Mouse (Mus musculus) liver, postnatal 0 days (tissue): Measurements from ENCODE around the gene Megf9.

Source experiments
- CTCF ChIP-seq: sonication (generic); IDR thresholded peaks from 2 replicates; pipeline ENCODE4 v1.5.1; 2016; ENCODE audit warnings: antibody characterized with exemption, low read depth
- EP300 ChIP-seq: IDR thresholded peaks from 2 replicates; pipeline ENCODE4 v1.6.1; 2016; ENCODE audit warnings: antibody characterized with exemption, low read depth, mild to moderate bottlenecking

DNA sequence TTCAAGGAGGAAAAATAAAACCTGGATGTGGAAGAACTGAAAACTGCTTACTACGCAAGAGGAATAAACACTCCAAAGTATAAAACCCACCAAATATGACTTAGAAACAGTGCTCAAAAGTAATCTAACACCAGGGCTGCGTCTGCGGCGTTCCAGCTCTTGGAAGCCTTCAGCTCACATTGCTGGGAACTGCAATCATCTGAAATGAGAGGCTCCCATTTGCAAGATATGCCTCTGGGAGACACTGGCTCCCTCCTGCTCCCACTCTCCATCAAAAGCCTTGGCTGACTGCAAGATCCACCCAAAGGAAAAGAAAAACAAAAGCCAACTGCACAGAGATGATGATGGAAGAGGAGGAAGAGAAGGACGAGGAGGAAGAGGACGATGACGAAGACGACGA, 143.7 kb downstream of the Megf9 start:
- TF ChIP-seq CTCF (no peak), EP300 (no peak)
